Comparison of ENCODE assay signal across 20 mouse cellular contexts in the genomic region with DNA sequence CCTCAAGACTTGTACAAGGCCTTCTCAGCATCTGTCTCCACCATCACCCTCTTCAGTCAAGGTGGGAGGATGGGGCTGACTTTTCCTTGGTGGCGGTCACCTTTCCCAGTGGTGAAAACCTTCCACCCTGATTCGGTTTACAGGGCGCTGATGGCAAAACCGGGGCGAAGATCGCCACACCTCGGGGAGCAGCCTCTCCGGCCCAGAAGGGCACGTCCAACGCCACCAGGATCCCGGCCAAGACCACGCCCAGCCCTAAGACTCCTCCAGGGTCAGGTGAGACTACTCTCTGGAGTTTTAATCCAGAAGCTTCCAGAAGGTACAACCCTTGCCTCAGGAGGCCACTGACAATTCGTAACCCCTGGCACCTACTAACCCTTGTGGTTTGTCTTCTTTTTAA.
"Had no signal": no experiment of that assay in that cellular context is flagged by ENCODE, and none has a peak within 500 bp of the region (broad histone marks: within the 10 kb centered on the region; RNA-seq: fewer than 3 reads in every experiment).

No protein-coding gene starts in this region.

- H3K4me1 ChIP-seq: neural tube, embryonic 12.5 days had no signal

- H3K27me3 ChIP-seq: midbrain, embryonic 15.5 days; neural tube, embryonic 15.5 days had no signal

- H3K27ac ChIP-seq: kidney, embryonic 15.5 days; limb, embryonic 12.5 days; limb, embryonic 15.5 days; liver, embryonic 14.5 days; macrophage; midbrain, embryonic 12.5 days; midbrain, embryonic 15.5 days; neural tube, embryonic 12.5 days; neural tube, embryonic 15.5 days; stomach, embryonic 15.5 days had no signal

- H3K4me3 ChIP-seq: kidney, embryonic 15.5 days; limb, embryonic 12.5 days; limb, embryonic 15.5 days; midbrain, embryonic 12.5 days; midbrain, embryonic 15.5 days; neural tube, embryonic 12.5 days; neural tube, embryonic 15.5 days; stomach, embryonic 15.5 days had no signal

- DNase-seq: kidney, postnatal 10 days; left cerebral cortex, postnatal 4 days; liver, postnatal 0 days; lung, embryonic 14.5 days; right cerebral cortex, adult 18-20 months; right cerebral cortex, postnatal 14 days; right cerebral cortex, postnatal 4 days; spleen, adult 18-20 months; thymus, adult 18-20 months; thymus, postnatal 36 days had no signal

- H3K36me3 ChIP-seq: kidney, embryonic 15.5 days; limb, embryonic 12.5 days; limb, embryonic 15.5 days; stomach, embryonic 15.5 days had no signal
